Mouse (Mus musculus): ENCODE measurements around the gene Mcoln3.

GRCm38 (mm10) chr3:146174215-146174614 is 57.0 kb downstream of the Mcoln3 start:
- TF ChIP-seq GATA1 (IDR thresholded peaks at IDR 0.05; ENCODE audit: borderline replicate concordance, low read length) (no peak), FLI1 (IDR thresholded peaks at IDR 0.05; ENCODE audit: low read length) (no peak)

Data from megakaryocyte, embryonic 14.5 days (primary cell).